Mouse (Mus musculus) forebrain, embryonic 11.5 days (tissue): ENCODE measurements at regions not wholly inside any gene's neighbourhood (a gene's known extent, or its start where the extent isn't known, plus 50 kb on each side); places are given as distances from the start of the nearest gene placed in this dataset.

Experiments used
- ATAC-seq: fragments of 200-750 bp; cut with Nextera tagmentation; replicated peaks from 2 replicates; pipeline ENCODE4 v1.8.0; 2017; ENCODE audit warnings: moderate TSS enrichment; ENCODE audit not compliant: low FRiP score
- DNase-seq: peaks from one replicate; pipeline ENCODE4 v3.0.0-alpha.2; 2017; ENCODE audit warnings: low spot score
- H3K27ac ChIP-seq: fragments of 300-500 bp; sonication (generic); 2 replicates; pipeline ENCODE4 v1.5.1; 2014; ENCODE audit warnings: low read depth, low read length
- H3K27me3 ChIP-seq: fragments of 300-500 bp; sonication (generic); 2 replicates; pipeline ENCODE4 v1.6.1; 2014; ENCODE audit warnings: mild to moderate bottlenecking, low read length, mixed read lengths; ENCODE audit not compliant: control insufficient read depth, insufficient read depth
- H3K36me3 ChIP-seq: fragments of 300-500 bp; sonication (generic); 2 replicates; pipeline ENCODE4 v1.6.1; 2014; ENCODE audit warnings: mild to moderate bottlenecking, low read length, moderate library complexity, mixed read lengths; ENCODE audit not compliant: control insufficient read depth, insufficient read depth
- H3K4me1 ChIP-seq: fragments of 300-500 bp; sonication (generic); replicated peaks from 2 replicates; pipeline ENCODE4 v1.6.1; 2014; ENCODE audit warnings: low read length, mixed read lengths; ENCODE audit not compliant: control insufficient read depth, insufficient read depth
- H3K4me2 ChIP-seq: fragments of 300-500 bp; sonication (generic); 2 replicates; pipeline ENCODE4 v1.6.1; 2014; ENCODE audit warnings: low read depth, mild to moderate bottlenecking, low read length, moderate library complexity, mixed read lengths; ENCODE audit not compliant: severe bottlenecking
- H3K4me3 ChIP-seq: fragments of 300-500 bp; sonication (generic); 2 replicates; pipeline ENCODE4 v1.5.1; 2014; ENCODE audit warnings: low read depth, low read length
- H3K9ac ChIP-seq: fragments of 300-500 bp; sonication (generic); 2 replicates; pipeline ENCODE4 v1.6.1; 2014; ENCODE audit warnings: low read length
- H3K9me3 ChIP-seq: fragments of 300-500 bp; sonication (generic); 2 replicates; pipeline ENCODE4 v1.6.1; 2016; ENCODE audit warnings: low read length, mixed read lengths; ENCODE audit not compliant: control insufficient read depth
- WGBS: fragments of 180-500 bp; shearing (Covaris S2); extraction: QIAGEN DNeasy Blood & Tissue Kit; methylation state at CpG from one replicate; pipeline ENCODE4 v1.1.7; 2014; 5-methylcytosine and 5-hydroxymethylcytosine counted together

- Histone ChIP-seq H3K4me1 (no peaks in the 10 kb centered on the region), H3K27ac (no peak overlapping the region), H3K9me3 (no peaks in the 10 kb centered on the region), H3K27me3 (no peaks in the 10 kb centered on the region), H3K4me2 (no peak overlapping the region), H3K36me3 (no peaks in the 10 kb centered on the region), H3K9ac (no peak overlapping the region), H3K4me3 (no peak overlapping the region)
- DNase-seq (peak; percentile 55), ATAC-seq (peak; percentile 66)
- 60% methylated on average over 16 of the region's 16 CpGs for WGBS
These were observed 436.0 kb downstream of the Zfp704 start for GRCm38 (mm10) chr3:9173643-9174516.

GRCm38 (mm10) chr3:9171970-9172369 lies 437.9 kb downstream of the Zfp704 start:
- DNase-seq, result no peak
- no peaks in the 10 kb centered on the region for H3K9me3 ChIP-seq
- 32% methylated on average over 1 of the region's 1 CpGs for WGBS
- no peak overlapping the region for H3K4me3 ChIP-seq
- H3K4me2 ChIP-seq, result no peak overlapping the region
- no peak for ATAC-seq
- H3K27me3 ChIP-seq, result no peaks in the 10 kb centered on the region
- no peak overlapping the region for H3K9ac ChIP-seq
- H3K36me3 ChIP-seq, result no peaks in the 10 kb centered on the region
- no peak overlapping the region for H3K27ac ChIP-seq
- no peaks in the 10 kb centered on the region for H3K4me1 ChIP-seq

- ATAC-seq, result no peak
These were observed 440.9 kb downstream of the Zfp704 start for GRCm38 (mm10) chr3:9168955-9169354.

GRCm38 (mm10) chr3:9159073-9159472 lies 450.8 kb downstream of the Zfp704 start:
- no peak overlapping the region for H3K27ac ChIP-seq
- DNase-seq, result no peak
- H3K9me3 ChIP-seq, result no peaks in the 10 kb centered on the region
- no peak overlapping the region for H3K9ac ChIP-seq
- 38% methylated on average over 15 of the region's 15 CpGs for WGBS
- H3K27me3 ChIP-seq, result no peaks in the 10 kb centered on the region
- no peak overlapping the region for H3K4me3 ChIP-seq
- H3K4me2 ChIP-seq, result no peak overlapping the region
- 0 out of 2 replicates have a peak, but pooled peaks cover 2% of the 10 kb centered on the region for H3K4me1 ChIP-seq
- H3K36me3 ChIP-seq, result no peaks in the 10 kb centered on the region
- ATAC-seq, result no peak

More at GRCm38 (mm10) chr3:9168955-9169354, 440.9 kb downstream of the Zfp704 start:
- no peak overlapping the region for H3K27ac ChIP-seq
- no peak overlapping the region for H3K4me3 ChIP-seq
- DNase-seq, result no peak
- no peak overlapping the region for H3K9ac ChIP-seq
- WGBS, result 73% methylated on average over 12 of the region's 12 CpGs
- no peak overlapping the region for H3K4me2 ChIP-seq
- H3K36me3 ChIP-seq, result no peaks in the 10 kb centered on the region
- no peaks in the 10 kb centered on the region for H3K9me3 ChIP-seq
- H3K27me3 ChIP-seq, result no peaks in the 10 kb centered on the region
- no peaks in the 10 kb centered on the region for H3K4me1 ChIP-seq

- H3K4me3 ChIP-seq, result no peak overlapping the region
- H3K4me2 ChIP-seq, result no peak overlapping the region
- ATAC-seq, result no peak
- H3K9me3 ChIP-seq, result no peaks in the 10 kb centered on the region
- no peaks in the 10 kb centered on the region for H3K27me3 ChIP-seq
- H3K36me3 ChIP-seq, result no peaks in the 10 kb centered on the region
- DNase-seq, result no peak
- H3K4me1 ChIP-seq, result 0 out of 2 replicates have a peak, but pooled peaks cover 2% of the 10 kb centered on the region
- no peak overlapping the region for H3K27ac ChIP-seq
- no peak overlapping the region for H3K9ac ChIP-seq
- WGBS, result 83% methylated on average over 7 of the region's 7 CpGs
These were observed 455.7 kb downstream of the Zfp704 start for GRCm38 (mm10) chr3:9154172-9154571.

- DNase-seq (no peak), ATAC-seq (no peak)
- Histone ChIP-seq H3K36me3 (no peaks in the 10 kb centered on the region), H3K4me2 (no peak overlapping the region), H3K4me3 (no peak overlapping the region), H3K9me3 (no peaks in the 10 kb centered on the region), H3K27me3 (no peaks in the 10 kb centered on the region), H3K9ac (no peak overlapping the region), H3K4me1 (no peaks in the 10 kb centered on the region), H3K27ac (no peak overlapping the region)
- WGBS, result 49% methylated on average over 5 of the region's 5 CpGs
These were observed 456.2 kb downstream of the Zfp704 start for GRCm38 (mm10) chr3:9153690-9154089.

GRCm38 (mm10) chr3:9152256-9152655 lies 457.6 kb downstream of the Zfp704 start:
- H3K9me3 ChIP-seq, result no peaks in the 10 kb centered on the region
- H3K9ac ChIP-seq, result no peak overlapping the region
- ATAC-seq (no peak), DNase-seq (no peak)
- 56% methylated on average over 1 of the region's 1 CpGs for whole genome bisulfite sequencing
- H3K27me3 ChIP-seq, result no peaks in the 10 kb centered on the region
- no peak overlapping the region for H3K27ac ChIP-seq
- no peaks in the 10 kb centered on the region for H3K36me3 ChIP-seq
- no peak overlapping the region for H3K4me3 ChIP-seq
- H3K4me1 ChIP-seq, result no peaks in the 10 kb centered on the region
- no peak overlapping the region for H3K4me2 ChIP-seq

DNA sequence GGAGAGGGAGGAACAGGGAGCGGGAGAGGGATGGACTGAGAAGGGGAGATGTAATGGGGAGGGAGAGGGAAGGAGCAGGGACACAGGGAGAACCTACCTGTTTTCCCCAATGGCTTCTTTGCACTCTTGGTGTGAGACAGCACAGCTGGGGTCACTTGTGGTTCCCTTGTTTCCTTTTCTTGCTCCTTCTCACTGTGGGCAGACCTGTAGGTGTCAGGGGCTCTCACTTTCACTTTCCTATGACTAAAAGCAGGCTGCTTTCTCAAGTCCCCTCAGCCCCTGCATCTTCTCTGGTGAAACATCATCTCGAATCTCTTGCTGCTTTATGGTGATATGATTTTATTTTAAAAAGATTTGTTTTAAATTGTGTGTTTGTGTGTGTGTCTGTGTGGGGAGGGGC lies 458.3 kb downstream of the Zfp704 start:
- Histone ChIP-seq H3K27ac (no peak overlapping the region), H3K9ac (no peak overlapping the region), H3K4me1 (no peaks in the 10 kb centered on the region), H3K4me3 (no peak overlapping the region), H3K36me3 (no peaks in the 10 kb centered on the region), H3K9me3 (no peaks in the 10 kb centered on the region), H3K27me3 (no peaks in the 10 kb centered on the region), H3K4me2 (no peak overlapping the region)
- 71% methylated on average over 2 of the region's 2 CpGs for WGBS
- no peak for DNase-seq
- no peak for ATAC-seq

DNA sequence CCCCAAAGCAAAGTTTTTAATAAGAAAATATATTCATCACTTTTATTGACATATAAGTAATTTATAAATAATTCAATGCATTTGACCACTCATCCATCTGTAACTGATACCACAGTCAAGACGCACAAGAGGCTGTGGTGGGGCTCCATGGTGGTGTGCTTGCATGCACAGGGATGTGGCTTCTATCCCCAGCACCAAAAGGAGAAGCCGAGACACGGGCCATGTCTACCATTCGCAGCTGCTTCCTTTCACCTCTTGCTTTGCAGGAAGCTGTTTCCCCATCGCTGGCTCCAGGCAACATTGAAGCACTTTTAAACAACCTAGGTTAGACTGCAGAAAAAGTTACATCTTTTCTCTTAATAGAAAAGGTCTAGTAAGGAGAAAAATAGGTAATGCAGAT lies 461.3 kb downstream of the Zfp704 start:
- Histone ChIP-seq H3K36me3 (no peaks in the 10 kb centered on the region), H3K9me3 (no peaks in the 10 kb centered on the region), H3K4me3 (no peak overlapping the region), H3K4me2 (no peak overlapping the region), H3K27me3 (no peaks in the 10 kb centered on the region), H3K9ac (no peak overlapping the region), H3K4me1 (no peaks in the 10 kb centered on the region), H3K27ac (no peak overlapping the region)
- ATAC-seq, result no peak
- DNase-seq, result peak; percentile 26
- WGBS, result 90% methylated on average over 5 of the region's 5 CpGs
